Mouse (Mus musculus): ENCODE results near the gene Lcn4.

GRCm38 (mm10) chr2:26635489-26636324, 35.4 kb downstream of the Lcn4 start:
- TF ChIP-seq EP300 (IDR thresholded peaks at IDR 0.05; ENCODE audit: low read depth), result no peak
- no peak for TF ChIP-seq CTCF (IDR thresholded peaks at IDR 0.05; ENCODE audit: low read depth)

Measured in liver, postnatal 0 days (tissue).